Mouse (Mus musculus) megakaryocyte, embryonic 14.5 days (primary cell): ENCODE measurements around the gene Tigd4.

Source experiments
- FLI1 ChIP-seq: IDR thresholded peaks from 2 replicates; pipeline ENCODE4 v1.6.1; 2012; ENCODE audit warnings: low read length, inconsistent platforms, mixed read lengths
- GATA1 ChIP-seq: IDR thresholded peaks from 3 replicates; pipeline ENCODE4 v1.6.1; 2012; ENCODE audit warnings: mixed read lengths, low read length, inconsistent platforms, borderline replicate concordance

DNA sequence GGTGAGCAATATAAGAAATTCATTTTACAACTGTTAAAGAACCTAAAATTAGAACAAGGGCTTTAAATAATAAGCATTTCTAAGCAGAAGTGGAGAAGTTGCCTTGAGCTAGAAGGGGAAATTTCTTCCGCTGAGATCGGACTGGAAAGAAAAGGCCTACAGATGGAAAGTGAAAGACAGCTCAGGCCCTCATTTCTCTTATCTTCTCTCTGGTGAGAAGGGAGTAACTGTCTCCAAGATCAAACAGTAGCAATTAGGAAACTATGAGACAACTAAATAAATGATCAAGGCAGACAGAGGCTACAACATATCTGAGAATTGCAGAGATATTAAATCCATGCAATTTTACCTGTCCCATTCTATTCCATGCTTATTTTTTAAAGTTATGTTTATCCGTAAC lies 22.9 kb upstream of the Tigd4 start:
- TF ChIP-seq FLI1 (no peak), GATA1 (no peak)
